Mouse (Mus musculus) MEL-GATA-1-ER (cell line): ENCODE data around the gene Ccdc136.
"Not testable (repeated sequence)": the region's sequence is repeated elsewhere in the genome, so short reads cannot be mapped to it uniquely, and the experiment has no call there.

Source experiments
- DNase-seq: peaks from one replicate; pipeline ENCODE4 v3.0.0-alpha.2; 2012; ENCODE audit warnings: low read depth; ENCODE audit errors: extremely low read depth

The Ccdc136 gene

GRCm38 (mm10) chr6:29395910-29396713 lies at the start of gene Ccdc136:
Gene Ccdc136, plus strand, starts transcription at chr6:29396309.
- DNase-seq, result peak; percentile 25

GRCm38 (mm10) chr6:29346512-29346911 lies 49.6 kb upstream of the Ccdc136 start:
- DNase-seq, result not testable (repeated sequence)

- peak; percentile 17 for DNase-seq
Measured at GRCm38 (mm10) chr6:29347189-29347588, 48.9 kb upstream of the Ccdc136 start.

- peak; percentile 96 for DNase-seq
Measured at GRCm38 (mm10) chr6:29347665-29348370, 48.3 kb upstream of the Ccdc136 start, which contains the start of gene Calu. Gene Calu, plus strand, starts transcription at chr6:29348069.

GRCm38 (mm10) chr6:29348371-29348724 lies 47.8 kb upstream of the Ccdc136 start:
- no peak for DNase-seq

GRCm38 (mm10) chr6:29351613-29352012 lies 44.5 kb upstream of the Ccdc136 start:
- peak; percentile 33 for DNase-seq

GRCm38 (mm10) chr6:29352816-29353215 lies 43.3 kb upstream of the Ccdc136 start:
- DNase-seq, result peak; percentile 12

GRCm38 (mm10) chr6:29359386-29359785 lies 36.7 kb upstream of the Ccdc136 start:
- no peak for DNase-seq

- no peak for DNase-seq
Measured at GRCm38 (mm10) chr6:29360211-29360610, 35.9 kb upstream of the Ccdc136 start.

GRCm38 (mm10) chr6:29362246-29363128 lies 33.6 kb upstream of the Ccdc136 start:
- DNase-seq, result no peak

- DNase-seq, result no peak
Measured at GRCm38 (mm10) chr6:29363129-29363515, 33.0 kb upstream of the Ccdc136 start.

- DNase-seq, result no peak
Measured at GRCm38 (mm10) chr6:29365277-29365676, 30.8 kb upstream of the Ccdc136 start.

GRCm38 (mm10) chr6:29377386-29377785 lies 18.7 kb upstream of the Ccdc136 start:
- no peak for DNase-seq

- DNase-seq, result no peak
Measured at GRCm38 (mm10) chr6:29378678-29379077, 17.4 kb upstream of the Ccdc136 start.

GRCm38 (mm10) chr6:29379954-29380353 lies 16.2 kb upstream of the Ccdc136 start:
- no peak for DNase-seq

GRCm38 (mm10) chr6:29382442-29382841 lies 13.7 kb upstream of the Ccdc136 start:
- DNase-seq, result no peak

GRCm38 (mm10) chr6:29388052-29388518 lies 8.0 kb upstream of the Ccdc136 start, which contains the start of gene Opn1sw:
Gene Opn1sw, minus strand, starts transcription at chr6:29388468.
- peak; percentile 71 for DNase-seq

GRCm38 (mm10) chr6:29388606-29389080 lies 7.5 kb upstream of the Ccdc136 start:
- peak; percentile 87 for DNase-seq

GRCm38 (mm10) chr6:29389425-29389824 lies 6.7 kb upstream of the Ccdc136 start:
- peak; percentile 37 for DNase-seq

GRCm38 (mm10) chr6:29390500-29390899 lies 5.6 kb upstream of the Ccdc136 start:
- not testable (repeated sequence) for DNase-seq

- DNase-seq, result peak; percentile 41
Measured at GRCm38 (mm10) chr6:29391241-29391640, 4.9 kb upstream of the Ccdc136 start.
